Mouse (Mus musculus) stomach, postnatal 0 days (tissue): ENCODE measurements around the gene Gm45711.

ENCODE experiments used
- CTCF ChIP-seq: IDR thresholded peaks from 2 replicates; pipeline ENCODE4 v1.5.1; 2016; ENCODE audit warnings: antibody characterized with exemption, low read depth, mild to moderate bottlenecking, moderate library complexity
- EP300 ChIP-seq: optimal IDR thresholded peaks from 2 replicates; pipeline ENCODE3; 2016; ENCODE audit warnings: antibody characterized with exemption

- peak; percentile 78 for TF ChIP-seq CTCF
- no peak for TF ChIP-seq EP300
Observed at GRCm38 (mm10) chr8:104340233-104341105, 30.6 kb upstream of the Gm45711 start.
